Mouse (Mus musculus): ENCODE data around the gene Olfr912.

DNA sequence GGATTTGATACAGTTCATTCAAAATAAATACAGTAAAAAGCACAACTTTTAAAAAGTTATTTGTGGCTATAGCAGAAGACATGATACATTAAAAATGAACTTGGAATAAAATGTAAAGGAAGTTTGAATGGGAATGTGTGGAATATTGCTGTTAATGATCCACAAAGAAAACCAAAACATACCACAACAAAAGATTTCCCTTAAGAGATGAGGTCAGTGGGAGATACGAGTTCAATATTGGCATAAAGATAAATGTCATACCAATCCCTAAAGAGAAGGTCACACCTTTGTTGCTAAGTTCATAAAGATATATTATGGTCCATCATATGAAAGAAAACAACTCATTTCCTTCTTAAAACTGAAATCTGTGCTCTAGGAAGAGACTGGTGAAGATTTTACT is at the start of gene Olfr912:
- TF ChIP-seq ZC3H11A (IDR thresholded peaks at IDR 0.05; ENCODE audit: borderline replicate concordance, low read depth, low read length) (no peak), CHD2 (IDR thresholded peaks at IDR 0.05; ENCODE audit: low read depth, low read length) (no peak), MAFK (IDR thresholded peaks at IDR 0.05; ENCODE audit: insufficient read depth, low read depth, low read length) (no peak)

Measured in ES-E14 (cell line).